Mouse (Mus musculus): ENCODE measurements around the gene Ubr2. TPM values are rescaled to one million over a fixed set of nuclear protein-coding genes. Genes with fewer than 3 reads are reported as not detected.
A peak's percentile ranks its signal among the peaks of the same experiment; 100 is the strongest.

Ubr2 gene
- total and polyA plus RNA-seq, 2 experiments from 2014 or later, result 7.8 to 23.1 TPM

DNA sequence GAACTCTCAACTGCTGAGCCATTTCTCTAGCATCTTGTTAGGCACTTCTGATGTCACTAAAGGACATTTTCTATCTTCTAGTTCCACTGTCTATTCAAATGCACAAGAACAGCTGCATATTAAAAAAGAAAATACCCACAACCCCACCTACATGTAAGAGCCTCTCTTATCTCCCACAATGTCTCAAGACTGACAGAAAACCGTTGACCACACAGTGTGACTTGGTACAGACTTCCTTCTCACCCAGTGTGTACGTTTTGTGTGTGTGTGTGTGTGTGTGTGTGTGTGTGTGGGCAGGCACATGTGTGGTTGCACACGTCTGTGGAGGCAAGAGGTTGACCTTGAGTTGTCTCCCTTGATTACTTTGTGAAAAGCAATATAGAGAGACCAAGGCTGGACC, 48.2 kb downstream of the Ubr2 start:
- no peak overlapping the region for H3K27ac ChIP-seq (ENCODE audit: low read depth, low read length)
- H3K4me1 ChIP-seq (ENCODE audit: insufficient read depth), result no peaks in the 10 kb centered on the region
- no peak for ATAC-seq
- H3K36me3 ChIP-seq (ENCODE audit: insufficient read depth), result peaks cover 94% of the 10 kb centered on the region
- TF ChIP-seq CTCF (IDR thresholded peaks at IDR 0.05; ENCODE audit: low read depth), result no peak
- no peak overlapping the region for H3K4me3 ChIP-seq (ENCODE audit: low read depth, low read length)
- no peaks in the 10 kb centered on the region for H3K27me3 ChIP-seq (ENCODE audit: insufficient read depth, low read length)
- H3K9me3 ChIP-seq (ENCODE audit: low read length), result no peaks in the 10 kb centered on the region
- H3K4me2 ChIP-seq (ENCODE audit: low read depth), result no peak overlapping the region
- H3K9ac ChIP-seq, result no peak overlapping the region
- 85% methylated on average over 3 of the region's 3 CpGs for WGBS
- no peak for DNase-seq

- no peak for DNase-seq
- no peaks in the 10 kb centered on the region for H3K4me1 ChIP-seq (ENCODE audit: insufficient read depth)
- no peak for TF ChIP-seq CTCF (IDR thresholded peaks at IDR 0.05; ENCODE audit: low read depth)
- no peak overlapping the region for H3K4me3 ChIP-seq (ENCODE audit: low read depth, low read length)
- peaks cover 95% of the 10 kb centered on the region for H3K36me3 ChIP-seq (ENCODE audit: insufficient read depth)
- H3K4me2 ChIP-seq (ENCODE audit: low read depth), result no peak overlapping the region
- ATAC-seq, result no peak
- H3K9me3 ChIP-seq (ENCODE audit: low read length), result no peaks in the 10 kb centered on the region
- H3K27me3 ChIP-seq (ENCODE audit: insufficient read depth, low read length), result no peaks in the 10 kb centered on the region
- no peak overlapping the region for H3K9ac ChIP-seq
- no peak overlapping the region for H3K27ac ChIP-seq (ENCODE audit: low read depth, low read length)
- 92% methylated on average over 10 of the region's 10 CpGs for WGBS
Measured at GRCm38 (mm10) chr17:46960216-46960615, 50.1 kb downstream of the Ubr2 start.

DNA sequence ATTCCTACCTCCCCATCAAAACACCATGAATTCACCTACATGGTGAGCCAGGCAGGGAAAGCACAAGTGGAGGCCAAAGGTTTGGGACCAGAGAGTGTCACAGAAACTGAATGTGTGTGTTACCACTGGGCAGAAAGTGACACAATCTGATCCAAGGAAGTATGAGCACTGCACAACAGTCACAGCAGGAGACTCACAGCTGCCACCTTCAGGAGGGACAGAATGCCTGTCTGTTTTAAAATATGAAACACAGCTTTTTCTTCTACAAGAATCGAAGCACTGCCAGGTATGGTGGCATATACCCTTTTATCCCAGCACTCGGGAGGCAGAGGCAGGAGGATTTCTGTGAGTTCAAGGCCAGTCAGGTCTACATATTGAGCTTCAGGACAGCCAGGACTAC, 52.3 kb downstream of the Ubr2 start:
- Histone ChIP-seq H3K9me3 (ENCODE audit: low read length) (no peaks in the 10 kb centered on the region), H3K4me3 (ENCODE audit: low read depth, low read length) (no peak overlapping the region), H3K4me1 (ENCODE audit: insufficient read depth) (no peaks in the 10 kb centered on the region), H3K27ac (ENCODE audit: low read depth, low read length) (no peak overlapping the region), H3K27me3 (ENCODE audit: insufficient read depth, low read length) (no peaks in the 10 kb centered on the region), H3K9ac (no peak overlapping the region), H3K36me3 (ENCODE audit: insufficient read depth) (peaks cover 89% of the 10 kb centered on the region), H3K4me2 (ENCODE audit: low read depth) (no peak overlapping the region)
- TF ChIP-seq CTCF (IDR thresholded peaks at IDR 0.05; ENCODE audit: low read depth), result peak; percentile 35; the same call in 1 of the 2 replicates
- no peak for DNase-seq
- ATAC-seq, result no peak
- WGBS, result 91% methylated on average over 2 of the region's 2 CpGs

DNA sequence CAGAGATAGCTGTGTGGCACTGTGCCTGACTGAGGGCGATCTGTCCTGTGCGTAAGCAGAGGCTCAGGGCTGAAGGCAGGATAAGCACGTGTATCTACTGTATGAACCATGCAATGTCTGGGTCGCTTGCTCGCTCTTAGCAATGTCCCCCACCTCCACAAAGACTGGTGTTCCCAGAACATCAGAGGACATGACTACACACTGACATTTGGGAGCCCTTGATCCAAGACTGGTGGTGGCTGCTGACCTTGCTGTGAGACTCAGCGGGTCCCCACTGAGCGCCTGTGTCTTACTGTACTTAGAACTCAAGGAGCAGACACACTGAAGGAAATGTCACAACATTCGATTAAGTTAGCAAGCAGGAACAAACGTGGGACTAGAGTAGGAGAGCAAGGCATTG, 64.1 kb downstream of the Ubr2 start:
- no peak for ATAC-seq
- H3K4me3 ChIP-seq (ENCODE audit: low read depth, low read length), result no peak overlapping the region
- H3K4me1 ChIP-seq (ENCODE audit: insufficient read depth), result no peaks in the 10 kb centered on the region
- H3K27me3 ChIP-seq (ENCODE audit: insufficient read depth, low read length), result no peaks in the 10 kb centered on the region
- no peaks in the 10 kb centered on the region for H3K9me3 ChIP-seq (ENCODE audit: low read length)
- no peak overlapping the region for H3K9ac ChIP-seq
- no peak overlapping the region for H3K27ac ChIP-seq (ENCODE audit: low read depth, low read length)
- no peak overlapping the region for H3K4me2 ChIP-seq (ENCODE audit: low read depth)
- no peak for DNase-seq
- H3K36me3 ChIP-seq (ENCODE audit: insufficient read depth), result peaks cover 78% of the 10 kb centered on the region
- 91% methylated on average over 9 of the region's 9 CpGs for WGBS
- no peak for TF ChIP-seq CTCF (IDR thresholded peaks at IDR 0.05; ENCODE audit: low read depth)

DNA sequence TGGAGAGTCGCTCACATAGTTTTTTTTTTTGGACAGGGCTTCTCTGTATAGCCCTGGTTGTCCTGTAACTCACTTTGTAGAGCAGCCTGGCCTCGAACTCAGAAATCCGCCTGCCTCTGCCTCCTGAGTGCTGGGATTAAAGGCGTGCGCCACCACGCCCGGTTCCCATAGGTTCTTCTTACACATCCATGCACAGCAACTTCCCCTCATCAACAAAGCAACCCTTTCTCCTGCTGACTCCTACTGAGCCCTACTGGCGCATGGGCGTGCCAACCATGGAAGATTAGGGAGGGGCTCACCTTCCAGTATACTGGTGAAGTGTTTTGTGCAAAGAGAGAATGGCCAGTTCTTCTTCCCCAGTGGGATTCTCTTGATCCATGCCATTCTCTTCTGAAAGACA, 67.9 kb downstream of the Ubr2 start:
- 98% methylated on average over 9 of the region's 9 CpGs for WGBS
- H3K9ac ChIP-seq, result no peak overlapping the region
- no peak overlapping the region for H3K27ac ChIP-seq (ENCODE audit: low read depth, low read length)
- no peak overlapping the region for H3K4me3 ChIP-seq (ENCODE audit: low read depth, low read length)
- DNase-seq (no peak), ATAC-seq (no peak)
- no peaks in the 10 kb centered on the region for H3K4me1 ChIP-seq (ENCODE audit: insufficient read depth)
- H3K36me3 ChIP-seq (ENCODE audit: insufficient read depth), result peaks cover 93% of the 10 kb centered on the region
- no peak overlapping the region for H3K4me2 ChIP-seq (ENCODE audit: low read depth)
- H3K27me3 ChIP-seq (ENCODE audit: insufficient read depth, low read length), result no peaks in the 10 kb centered on the region
- no peaks in the 10 kb centered on the region for H3K9me3 ChIP-seq (ENCODE audit: low read length)
- TF ChIP-seq CTCF (IDR thresholded peaks at IDR 0.05; ENCODE audit: low read depth), result no peak

DNA sequence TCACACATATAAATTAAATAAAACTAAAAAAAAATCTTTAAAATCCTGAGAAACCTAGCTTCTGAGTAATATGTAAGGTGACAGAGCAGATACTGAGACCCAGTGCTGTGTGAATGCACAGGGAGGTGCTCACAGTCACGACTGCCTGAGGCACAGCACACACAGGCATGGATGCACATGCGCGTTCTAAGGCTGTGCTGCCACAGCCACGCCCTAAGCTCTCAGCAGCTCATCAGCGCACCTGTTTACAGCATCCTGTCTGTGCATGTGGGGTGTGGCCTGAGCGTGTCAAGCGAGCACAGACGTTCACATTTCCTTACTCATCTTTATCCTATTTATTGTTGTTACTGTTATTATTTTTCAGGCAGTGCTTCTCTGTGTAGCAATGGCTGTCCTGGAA, 69.9 kb downstream of the Ubr2 start:
- no peak overlapping the region for H3K27ac ChIP-seq (ENCODE audit: low read depth, low read length)
- no peak overlapping the region for H3K4me2 ChIP-seq (ENCODE audit: low read depth)
- DNase-seq (no peak), ATAC-seq (no peak)
- 95% methylated on average over 8 of the region's 8 CpGs for WGBS
- no peaks in the 10 kb centered on the region for H3K27me3 ChIP-seq (ENCODE audit: insufficient read depth, low read length)
- H3K9ac ChIP-seq, result no peak overlapping the region
- peaks cover 97% of the 10 kb centered on the region for H3K36me3 ChIP-seq (ENCODE audit: insufficient read depth)
- no peak for TF ChIP-seq CTCF (IDR thresholded peaks at IDR 0.05; ENCODE audit: low read depth)
- no peak overlapping the region for H3K4me3 ChIP-seq (ENCODE audit: low read depth, low read length)
- H3K9me3 ChIP-seq (ENCODE audit: low read length), result no peaks in the 10 kb centered on the region
- H3K4me1 ChIP-seq (ENCODE audit: insufficient read depth), result no peaks in the 10 kb centered on the region

GRCm38 (mm10) chr17:46933557-46934348, 76.6 kb downstream of the Ubr2 start:
- ATAC-seq (peak; percentile 78), DNase-seq (peak; percentile 74)

More at GRCm38 (mm10) chr17:46933557-46934348, 76.6 kb downstream of the Ubr2 start:
- Histone ChIP-seq H3K4me2 (ENCODE audit: low read depth) (no peak overlapping the region), H3K9ac (no peak overlapping the region), H3K4me1 (ENCODE audit: insufficient read depth) (no peaks in the 10 kb centered on the region), H3K36me3 (ENCODE audit: insufficient read depth) (peaks cover 89% of the 10 kb centered on the region), H3K27ac (ENCODE audit: low read depth, low read length) (no peak overlapping the region), H3K4me3 (ENCODE audit: low read depth, low read length) (no peak overlapping the region), H3K9me3 (ENCODE audit: low read length) (no peaks in the 10 kb centered on the region), H3K27me3 (ENCODE audit: insufficient read depth, low read length) (no peaks in the 10 kb centered on the region)
- WGBS, result 80% methylated on average over 19 of the region's 19 CpGs
- TF ChIP-seq CTCF (IDR thresholded peaks at IDR 0.05; ENCODE audit: low read depth), result peak; percentile 80
